Mouse (Mus musculus) central nervous system, embryonic 18 days (tissue): ENCODE data around the gene Racgap1. TPM values are rescaled to one million over a fixed set of nuclear protein-coding genes. Genes with fewer than 3 reads are reported as not detected.

ENCODE experiments used
- polyA plus RNA-seq: library from polyadenylated mRNA; depleted of rRNA; stranded (reverse); fragments of >200 nt; gene quantifications from 2 replicates; pipeline ENCODE4 v1.2.3, GENCODE M21; 2012; rRNA removed

The Racgap1 gene
- 46.8 and 48.1 TPM in 2 replicates for polyA plus RNA-seq

DNA sequence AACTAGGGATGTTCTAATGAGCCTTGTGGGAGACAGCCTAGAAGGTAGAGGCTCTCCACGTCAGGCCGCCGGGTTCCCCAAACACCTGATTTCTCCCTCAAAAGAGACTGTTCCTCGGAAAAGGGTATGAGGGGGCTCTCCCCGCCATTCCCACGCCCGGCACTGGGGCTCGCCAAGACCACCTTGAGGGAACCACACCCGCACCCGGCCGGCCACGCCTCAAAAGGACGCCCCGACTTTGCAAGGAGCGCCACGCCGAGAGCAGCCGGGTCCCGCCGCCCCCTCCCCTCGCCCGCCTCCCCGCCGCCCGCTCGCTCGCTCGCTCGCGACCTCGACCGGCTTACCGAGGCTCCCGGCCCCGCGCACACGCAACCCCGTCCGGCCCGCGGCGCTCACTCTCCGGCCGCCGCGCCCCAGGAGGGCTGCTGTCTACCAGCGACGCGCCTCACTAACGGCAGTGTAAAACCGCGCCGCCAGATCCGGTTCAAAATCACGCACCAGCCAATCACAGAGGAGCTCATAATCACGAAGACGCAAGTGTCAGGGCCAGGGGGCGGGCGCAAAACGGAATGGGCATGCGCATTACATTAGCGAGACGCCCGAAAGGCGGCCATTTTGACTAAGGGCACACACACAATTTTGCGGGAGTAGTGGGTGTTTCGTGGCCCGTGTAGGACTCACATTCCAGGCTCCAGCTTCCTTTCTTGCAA lies at the start of gene Racgap1:
Racgap1 (minus strand) TSS at position 494 of the 710 bp plus-strand sequence.

DNA sequence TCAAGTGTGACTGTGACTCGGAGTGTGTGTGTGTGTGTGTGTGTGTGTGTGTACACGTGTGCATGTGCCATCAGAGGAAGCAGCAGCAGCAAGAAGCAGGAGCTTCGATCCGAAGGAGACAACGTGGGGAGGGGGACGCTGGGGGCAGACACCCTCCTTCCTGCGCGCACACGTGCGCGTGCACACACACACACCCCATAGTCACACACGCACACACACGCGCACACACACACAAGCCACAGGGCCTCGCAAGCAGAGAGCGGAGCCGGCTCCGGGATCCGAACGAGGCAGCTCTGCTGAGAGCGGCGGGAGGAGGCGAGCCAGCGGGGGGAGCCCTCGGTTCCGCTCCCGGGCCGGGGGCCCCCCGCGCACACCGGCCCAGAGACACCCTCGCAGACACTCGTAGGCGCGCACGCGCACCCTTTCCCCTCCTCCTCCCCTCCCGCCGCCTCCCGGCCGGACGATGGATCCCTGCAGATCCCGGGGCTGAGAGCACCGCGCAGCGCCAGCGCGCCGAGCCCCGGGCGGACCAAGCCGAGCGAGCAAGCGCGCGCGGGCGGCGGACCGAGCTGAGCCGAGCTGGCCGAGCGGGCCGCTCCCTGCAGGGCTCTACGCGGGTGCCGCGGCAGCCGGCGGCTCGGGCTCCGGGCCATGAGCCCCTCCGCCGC lies 18.8 kb upstream of the Racgap1 start, which contains the start of gene Asic1:
Asic1 (plus strand) TSS at position 215 of the 668 bp plus-strand sequence.

DNA sequence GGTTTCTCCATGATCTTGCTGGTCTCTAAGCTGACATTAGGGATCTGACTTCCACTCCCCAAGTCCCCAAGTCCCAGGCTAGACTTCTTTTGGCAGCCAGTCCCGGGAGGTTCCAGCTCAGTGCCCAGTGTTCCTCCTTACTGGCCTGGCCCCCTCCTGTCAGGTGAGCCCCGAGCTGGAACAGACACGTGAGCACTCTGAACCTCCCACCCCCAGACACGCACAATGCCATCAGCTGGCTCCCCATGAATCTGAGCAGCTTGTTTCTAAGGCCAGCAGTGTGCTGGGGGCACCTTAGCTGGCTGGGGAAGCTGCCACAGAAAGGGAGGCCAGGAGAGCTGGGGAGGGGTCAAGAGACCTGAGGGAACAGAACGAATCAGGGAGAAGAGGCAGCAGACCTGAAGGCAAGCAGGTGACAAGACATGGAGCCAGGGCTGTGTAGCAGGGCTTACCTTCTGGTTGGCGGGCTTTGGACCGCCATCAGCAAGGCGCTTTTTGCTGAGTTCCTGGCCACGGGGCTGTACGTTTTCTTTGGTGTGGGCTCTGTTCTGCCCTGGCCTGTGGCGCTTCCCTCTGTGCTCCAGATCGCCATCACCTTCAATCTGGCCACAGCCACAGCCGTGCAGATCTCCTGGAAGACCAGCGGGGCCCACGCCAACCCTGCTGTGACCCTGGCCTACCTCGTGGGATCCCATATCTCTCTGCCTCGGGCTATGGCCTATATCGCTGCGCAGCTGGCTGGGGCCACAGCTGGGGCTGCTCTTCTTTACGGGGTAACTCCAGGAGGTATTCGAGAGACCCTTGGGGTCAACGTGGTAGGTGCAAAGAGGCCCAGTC lies 50.3 kb downstream of the Racgap1 start, which contains the start of gene Aqp6:
Aqp6 (plus strand) TSS at position 415 of the 837 bp plus-strand sequence.

DNA sequence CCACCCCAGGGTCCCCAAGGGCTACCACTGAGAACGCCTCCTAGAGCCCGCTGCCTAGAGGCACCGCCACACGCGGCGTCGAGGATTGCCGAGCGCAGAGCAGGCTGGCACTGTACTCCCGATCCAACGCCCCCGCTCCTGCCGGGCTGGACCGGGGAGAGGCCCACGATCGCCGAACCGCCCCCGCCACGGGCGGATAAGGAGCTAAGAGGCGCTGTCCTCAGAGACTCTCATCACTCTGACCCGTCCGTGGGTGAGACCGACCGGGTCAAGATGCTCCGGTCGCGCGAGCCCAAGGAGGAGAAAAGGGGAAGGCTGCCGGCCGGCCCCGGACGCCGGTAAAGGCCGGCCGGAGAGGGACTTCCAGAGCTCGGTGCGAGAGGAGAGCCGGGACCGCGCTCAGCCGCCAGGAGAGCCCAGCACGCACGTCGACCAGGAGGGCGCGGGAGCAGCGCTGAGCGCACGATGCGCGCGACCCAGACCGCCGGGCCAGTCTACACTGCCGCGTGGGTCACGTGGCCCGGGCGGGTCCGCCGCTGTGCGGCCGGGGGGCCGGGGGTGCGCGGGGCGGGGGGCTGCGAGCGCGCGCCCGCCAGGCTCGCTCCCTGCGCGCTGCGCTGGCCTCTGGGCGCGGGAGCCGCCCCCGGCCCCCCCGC lies 60.9 kb downstream of the Racgap1 start, which contains the start of gene Aqp5:
Aqp5 (plus strand) TSS at position 354 of the 656 bp plus-strand sequence.

DNA sequence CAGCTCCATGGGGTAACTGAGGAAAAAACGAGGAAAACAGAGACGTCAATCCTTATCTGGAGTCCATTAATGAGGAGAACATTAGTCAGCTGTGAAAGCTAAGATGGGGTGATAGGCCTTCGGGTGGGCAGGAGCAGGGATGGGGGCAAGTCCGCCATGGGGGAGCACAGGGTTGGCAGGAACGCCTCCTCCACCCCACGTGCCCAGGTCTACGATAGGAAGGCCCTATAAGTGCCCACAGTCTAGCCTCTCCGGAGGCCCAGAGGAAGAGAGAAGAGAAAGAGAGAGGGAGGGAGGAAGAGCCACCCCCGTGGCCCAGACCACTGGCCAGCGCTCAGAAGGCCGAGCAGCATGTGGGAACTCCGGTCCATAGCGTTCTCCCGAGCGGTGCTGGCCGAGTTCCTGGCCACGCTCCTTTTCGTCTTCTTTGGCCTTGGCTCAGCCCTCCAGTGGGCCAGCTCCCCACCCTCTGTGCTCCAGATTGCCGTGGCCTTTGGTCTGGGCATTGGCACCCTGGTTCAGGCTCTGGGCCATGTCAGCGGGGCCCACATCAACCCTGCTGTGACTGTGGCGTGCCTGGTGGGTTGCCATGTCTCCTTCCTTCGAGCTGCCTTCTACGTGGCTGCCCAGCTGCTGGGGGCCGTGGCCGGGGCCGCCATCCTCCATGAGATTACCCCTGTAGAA lies 72.5 kb downstream of the Racgap1 start, which contains the start of gene Aqp2:
Aqp2 (plus strand) TSS at position 254 of the 684 bp plus-strand sequence.

Other genes with a start within 250 kb of the Racgap1 start
- gene Nckap5l, start 193.9 kb downstream of the Racgap1 start, polyA plus RNA-seq = 15.9 and 17.0 TPM in 2 replicates
- 10.5 and 11.0 TPM in 2 replicates for gene Bcdin3d, start 176.9 kb downstream of the Racgap1 start, polyA plus RNA-seq
- gene Faim2, start 123.5 kb downstream of the Racgap1 start, polyA plus RNA-seq = 15.3 and 20.9 TPM in 2 replicates
- not detected in 2 replicates for gene Aqp2, start 72.6 kb downstream of the Racgap1 start, polyA plus RNA-seq
- 0.67 and 0.79 TPM in 2 replicates for gene Aqp5, start 60.9 kb downstream of the Racgap1 start, polyA plus RNA-seq
- 0.21 and 0.47 TPM in 2 replicates for gene Aqp6, start 50.3 kb downstream of the Racgap1 start, polyA plus RNA-seq
- 84.2 and 92.7 TPM in 2 replicates for gene Asic1, start 18.7 kb upstream of the Racgap1 start, polyA plus RNA-seq
- gene Smarcd1, start 50.5 kb upstream of the Racgap1 start, polyA plus RNA-seq = 128 and 137 TPM in 2 replicates
- not detected in 2 replicates for gene Gm17349, start 53.8 kb upstream of the Racgap1 start, polyA plus RNA-seq
- gene Gpd1, start 65.9 kb upstream of the Racgap1 start, polyA plus RNA-seq = 3.7 TPM in 2 replicates
- gene Cox14, start 74.0 kb upstream of the Racgap1 start, polyA plus RNA-seq = 160 and 178 TPM in 2 replicates
- 66.9 and 70.2 TPM in 2 replicates for gene Cers5, start 121.2 kb upstream of the Racgap1 start, polyA plus RNA-seq
- 17.9 and 18.1 TPM in 2 replicates for gene Lima1, start 223.8 kb upstream of the Racgap1 start, polyA plus RNA-seq